Mouse (Mus musculus) ES-E14 (cell line): ENCODE results near the gene Olfr641. TPM values are rescaled to one million over a fixed set of nuclear protein-coding genes. Genes with fewer than 3 reads are reported as not detected.

ENCODE experiments used
- DNase-seq: peaks from one replicate; pipeline ENCODE4 v3.0.0-alpha.2; 2013; ENCODE audit warnings: low read depth, low spot score
- H3K27ac ChIP-seq: 2 replicates; pipeline ENCODE4 v1.5.1; 2012; ENCODE audit warnings: low read depth, mild to moderate bottlenecking, low read length, moderate library complexity, mixed read lengths; ENCODE audit not compliant: poor library complexity, insufficient read depth, severe bottlenecking
- H3K36me3 ChIP-seq: 2 replicates; pipeline ENCODE4 v1.6.1; 2012; ENCODE audit warnings: mild to moderate bottlenecking, low read length, moderate library complexity, mixed read lengths; ENCODE audit not compliant: control insufficient read depth, poor library complexity, insufficient read depth, severe bottlenecking
- H3K4me1 ChIP-seq, 2 experiments: fragments of 150-350 bp in 1 of 2; sonication (generic) in 1 of 2; 2 replicates each; pipeline ENCODE4 v1.6.1; 2012; ENCODE audit warnings: low read length in 2 of 2, mild to moderate bottlenecking in 1 of 2, mixed read lengths in 1 of 2; ENCODE audit not compliant: control insufficient read depth in 2 of 2, insufficient read depth in 2 of 2, poor library complexity in 1 of 2
- H3K4me3 ChIP-seq, 2 experiments: fragments of 150-350 bp in 1 of 2; sonication (generic) in 1 of 2; 2 replicates each; pipeline ENCODE4 v1.5.1; 2012; ENCODE audit warnings: low read length in 2 of 2, low read depth in 1 of 2, mild to moderate bottlenecking in 1 of 2, mixed read lengths in 1 of 2; ENCODE audit not compliant: insufficient read depth in 1 of 2, poor library complexity in 1 of 2, severe bottlenecking in 1 of 2
- H3K9ac ChIP-seq: 2 replicates; pipeline ENCODE4 v1.6.1; 2012; ENCODE audit warnings: low read depth, mild to moderate bottlenecking, low read length, mixed read lengths; ENCODE audit not compliant: poor library complexity, insufficient read depth, severe bottlenecking
- H3K9me3 ChIP-seq: fragments of 150-350 bp; sonication (generic); 2 replicates; pipeline ENCODE4 v1.6.1; 2012; ENCODE audit warnings: low read depth, mild to moderate bottlenecking, low read length; ENCODE audit not compliant: control insufficient read depth, insufficient read depth
- CHD2 ChIP-seq: IDR thresholded peaks from 2 replicates; pipeline ENCODE4 v1.6.1; 2014; ENCODE audit warnings: mild to moderate bottlenecking, low read depth, low read length, inconsistent platforms
- HCFC1 ChIP-seq: IDR thresholded peaks from 2 replicates; pipeline ENCODE4 v1.6.1; 2012; ENCODE audit warnings: low read length, inconsistent platforms, borderline replicate concordance; ENCODE audit not compliant: insufficient read depth
- MAFK ChIP-seq: IDR thresholded peaks from 2 replicates; pipeline ENCODE4 v1.6.1; 2014; ENCODE audit warnings: mild to moderate bottlenecking, low read depth, low read length, inconsistent platforms; ENCODE audit not compliant: insufficient read depth
- ZC3H11A ChIP-seq: IDR thresholded peaks from 2 replicates; pipeline ENCODE4 v1.6.1; 2012; ENCODE audit warnings: low read depth, mild to moderate bottlenecking, inconsistent platforms, low read length, borderline replicate concordance
- ZNF384 ChIP-seq: IDR thresholded peaks from 2 replicates; pipeline ENCODE4 v1.6.1; 2012; ENCODE audit warnings: low read depth, low read length, inconsistent platforms
- in situ Hi-C, 2 experiments: fragments of 600-800 bp; cut with MboI; formaldehyde crosslinking; loops; one replicate each; pipeline ENCODE4 v1.15.1; 2025; ENCODE audit warnings: low sequenced_read_pairs in 2 of 2, inconsistent platforms in 1 of 2; ENCODE audit not compliant: unreplicated experiment in 2 of 2
- total RNA-seq: library from RNA; depleted of rRNA; stranded (reverse); fragments of 300-350 nt; gene quantifications from 2 replicates; pipeline ENCODE4 v1.2.3, GENCODE M21; 2012; rRNA removed

Olfr641 gene
- total RNA-seq, result not detected in 2 replicates

GRCm38 (mm10) chr7:104035145-104035544 is at the start of gene Olfr641:
TSS of gene Olfr641 (plus strand) at chr7:104035445.
- no peak within 1 kb of the TSS for H3K27ac ChIP-seq
- TF ChIP-seq ZNF384 (no peak), ZC3H11A (no peak), CHD2 (no peak), HCFC1 (no peak), MAFK (no peak)
- no peaks in the 10 kb centered on the region for H3K9me3 ChIP-seq
- DNase-seq, result no peak
- no peaks in the 10 kb centered on the region for H3K4me1 ChIP-seq
- H3K4me3 ChIP-seq, result peak within 1 kb of the TSS in 1 of 2 experiments; percentile 32; a peak in 1 of 4 replicates
- H3K36me3 ChIP-seq, result no peaks in the 10 kb centered on the region
- in situ Hi-C loops, result no loop called here
- H3K9ac ChIP-seq, result no peak within 1 kb of the TSS

- Histone ChIP-seq H3K4me3 (no peak within 1 kb of the TSS), H3K4me1 (no peaks in the 10 kb centered on the region), H3K9me3 (no peaks in the 10 kb centered on the region), H3K9ac (no peak within 1 kb of the TSS), H3K36me3 (no peaks in the 10 kb centered on the region), H3K27ac (no peak within 1 kb of the TSS)
- in situ Hi-C loops, result no loop called here
- TF ChIP-seq ZNF384, result no peak
- no peak for TF ChIP-seq MAFK
- TF ChIP-seq CHD2, result no peak
- TF ChIP-seq ZC3H11A, result no peak
- TF ChIP-seq HCFC1, result no peak
- DNase-seq, result no peak
Measured at GRCm38 (mm10) chr7:103998446-103998845, 36.8 kb upstream of the Olfr641 start, which contains the start of gene Olfr638. TSS of gene Olfr638 (plus strand) at chr7:103998746.

GRCm38 (mm10) chr7:103999124-103999523 is 36.1 kb upstream of the Olfr641 start:
- no peak for DNase-seq
- TF ChIP-seq MAFK (no peak), HCFC1 (no peak), ZC3H11A (no peak), ZNF384 (no peak), CHD2 (no peak)
- in situ Hi-C loops, result no loop called here
- Histone ChIP-seq H3K4me1 (no peaks in the 10 kb centered on the region), H3K27ac (no peak overlapping the region), H3K4me3 (no peak overlapping the region), H3K36me3 (no peaks in the 10 kb centered on the region), H3K9me3 (no peaks in the 10 kb centered on the region), H3K9ac (no peak overlapping the region)

GRCm38 (mm10) chr7:104017203-104017602 is 18.0 kb upstream of the Olfr641 start, which contains the start of gene Olfr639:
TSS of gene Olfr639 (minus strand) at chr7:104017303.
- Histone ChIP-seq H3K27ac (no peak within 1 kb of the TSS), H3K9ac (no peak within 1 kb of the TSS), H3K4me3 (no peak within 1 kb of the TSS), H3K9me3 (no peaks in the 10 kb centered on the region), H3K4me1 (no peaks in the 10 kb centered on the region), H3K36me3 (no peaks in the 10 kb centered on the region)
- DNase-seq, result no peak
- in situ Hi-C loops, result no loop called here
- TF ChIP-seq HCFC1 (no peak), ZNF384 (no peak), MAFK (no peak), ZC3H11A (no peak), CHD2 (no peak)

- TF ChIP-seq ZC3H11A (no peak), CHD2 (no peak), ZNF384 (no peak), HCFC1 (no peak), MAFK (no peak)
- Histone ChIP-seq H3K9ac (no peak overlapping the region), H3K9me3 (no peaks in the 10 kb centered on the region), H3K36me3 (no peaks in the 10 kb centered on the region), H3K27ac (no peak overlapping the region), H3K4me3 (no peak overlapping the region), H3K4me1 (no peaks in the 10 kb centered on the region)
- in situ Hi-C loops, result no loop called here
- no peak for DNase-seq
Measured at GRCm38 (mm10) chr7:104018953-104019352, 16.3 kb upstream of the Olfr641 start.
